Mouse (Mus musculus): ENCODE measurements around the gene Sun1.

Gene Sun1

DNA sequence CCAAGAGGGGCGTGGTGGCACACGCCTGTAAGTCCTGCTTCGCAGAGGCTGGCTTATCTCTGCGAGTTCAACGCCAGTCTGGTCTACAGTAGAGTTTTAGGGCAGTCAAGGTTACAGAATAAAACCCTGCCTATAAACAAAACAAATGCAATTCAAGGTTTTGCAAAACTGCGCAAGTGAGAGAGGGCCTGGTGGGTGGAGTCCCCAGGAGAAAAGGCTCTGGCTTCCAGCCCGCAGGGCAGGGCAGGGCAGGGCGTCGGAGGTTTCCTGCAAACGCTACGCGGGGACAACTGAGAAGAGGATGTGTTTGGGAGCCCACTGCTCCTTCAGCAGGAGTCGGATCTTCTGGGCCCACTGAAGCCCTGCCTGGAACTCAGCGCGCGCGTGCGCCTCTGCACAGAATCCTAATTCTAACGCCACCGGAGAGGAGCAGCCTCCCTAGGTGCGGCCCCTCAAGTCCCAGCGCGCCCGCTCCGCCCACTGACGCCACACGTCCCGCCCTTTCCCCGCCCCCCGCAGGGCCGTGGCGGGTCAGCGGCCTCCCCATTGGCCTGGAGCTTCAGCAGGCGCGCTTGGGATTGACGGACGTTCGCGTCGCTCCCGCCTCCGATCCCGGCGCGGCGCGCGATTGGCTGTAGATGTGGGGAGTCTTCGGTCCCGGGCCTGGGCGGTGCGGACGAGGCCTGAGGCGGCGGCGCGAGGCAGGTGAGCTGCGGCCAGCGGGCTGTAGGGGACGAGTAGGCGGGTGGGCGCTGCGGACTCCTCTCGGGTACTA lies at the start of gene Sun1:
Gene Sun1, plus strand, starts transcription at position 643 of the 775 bp plus-strand sequence.
- in situ Hi-C loops (cut with MboI, MseI), result no loop called here

DNA sequence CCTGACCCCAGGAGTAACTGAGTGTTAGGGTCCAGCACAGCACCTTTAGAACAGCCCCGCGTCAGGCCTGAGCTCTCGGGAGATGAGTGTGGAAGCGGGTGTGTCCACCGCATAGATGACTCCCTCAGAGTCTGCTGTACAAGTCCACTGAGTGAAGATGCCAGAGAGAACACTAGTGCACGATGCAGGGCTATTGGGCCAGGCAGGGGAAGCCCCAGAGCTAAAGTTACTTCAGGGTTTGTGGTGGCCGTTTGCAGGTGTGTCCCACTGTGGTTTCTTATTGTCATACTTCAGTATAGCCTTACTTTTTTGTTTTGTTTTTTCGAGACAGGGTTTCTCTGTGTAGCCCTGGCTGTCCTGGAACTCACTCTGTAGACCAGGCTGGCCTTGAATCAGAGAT lies 39.5 kb upstream of the Sun1 start:
- in situ Hi-C loops (cut with MboI, MseI), result no loop called here

DNA sequence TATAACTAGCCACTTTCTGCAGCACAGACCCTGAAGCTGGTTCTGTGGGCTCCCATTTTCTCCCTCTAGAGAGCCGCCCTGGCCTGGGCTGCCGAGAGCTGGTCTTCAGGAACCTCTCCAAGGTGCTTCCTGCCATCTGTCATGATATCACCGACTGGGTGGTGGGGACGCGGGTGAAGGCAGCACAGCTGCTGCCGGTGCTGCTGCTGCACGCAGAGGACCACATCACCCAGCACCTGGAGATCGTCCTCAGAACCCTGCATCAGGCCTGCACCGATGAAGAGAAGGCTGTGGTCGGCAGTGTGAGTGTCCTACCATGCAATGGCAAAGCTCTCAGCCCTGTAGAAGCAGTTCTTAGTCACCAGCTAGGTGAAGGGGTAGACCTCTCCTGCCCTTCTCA lies 38.8 kb upstream of the Sun1 start:
- in situ Hi-C loops (cut with MboI, MseI), result no loop called here

DNA sequence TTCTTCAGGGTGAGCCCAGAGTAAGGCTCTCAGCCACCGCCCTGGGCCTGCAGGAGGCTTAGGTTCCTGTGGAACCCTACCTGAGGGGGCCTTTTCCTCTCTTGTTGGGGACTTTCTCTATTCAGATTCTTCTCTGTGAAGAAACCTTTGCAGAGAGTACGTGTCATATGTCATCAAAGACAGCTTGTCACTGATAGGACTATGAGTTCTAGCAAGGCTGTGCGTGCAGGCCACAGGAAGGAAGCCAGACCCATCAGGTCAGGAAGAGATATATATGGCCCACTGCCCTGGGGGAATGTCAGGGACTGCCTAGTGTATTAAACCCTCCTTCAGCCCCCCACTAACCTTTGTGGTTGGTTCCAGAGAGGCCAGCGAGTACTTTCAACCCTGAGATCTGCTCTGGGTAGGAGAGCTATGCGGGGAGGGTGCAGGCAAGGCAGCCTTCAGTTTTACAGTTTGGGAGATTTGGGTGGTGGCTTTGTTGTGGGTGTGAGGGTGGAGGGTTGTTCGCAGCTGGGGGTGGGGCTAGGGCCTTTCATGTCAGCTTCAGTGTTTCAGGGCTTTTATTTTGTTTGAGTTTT lies 33.6 kb upstream of the Sun1 start:
- in situ Hi-C loops (cut with MboI, MseI), result no loop called here

DNA sequence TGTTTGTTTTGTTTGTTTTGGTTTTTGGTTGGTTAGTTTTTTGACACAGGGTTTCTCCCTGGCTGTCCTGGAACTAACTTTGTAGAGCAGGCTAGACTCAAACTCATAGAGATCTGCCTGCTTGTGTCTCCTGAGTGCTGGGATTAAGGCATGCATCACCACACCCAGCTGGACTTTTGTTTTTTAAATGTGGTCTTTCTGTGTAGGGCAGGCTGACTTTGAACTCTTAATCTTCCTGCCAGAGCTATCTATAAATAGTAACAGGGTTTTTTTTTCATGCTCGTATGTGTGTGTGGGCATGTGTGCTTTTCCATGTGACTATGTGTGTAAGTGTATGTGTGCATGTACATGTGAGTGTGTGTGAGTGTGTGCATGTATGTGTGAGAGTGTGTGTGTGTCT lies 32.9 kb upstream of the Sun1 start:
- in situ Hi-C loops (cut with MboI, MseI), result no loop called here

DNA sequence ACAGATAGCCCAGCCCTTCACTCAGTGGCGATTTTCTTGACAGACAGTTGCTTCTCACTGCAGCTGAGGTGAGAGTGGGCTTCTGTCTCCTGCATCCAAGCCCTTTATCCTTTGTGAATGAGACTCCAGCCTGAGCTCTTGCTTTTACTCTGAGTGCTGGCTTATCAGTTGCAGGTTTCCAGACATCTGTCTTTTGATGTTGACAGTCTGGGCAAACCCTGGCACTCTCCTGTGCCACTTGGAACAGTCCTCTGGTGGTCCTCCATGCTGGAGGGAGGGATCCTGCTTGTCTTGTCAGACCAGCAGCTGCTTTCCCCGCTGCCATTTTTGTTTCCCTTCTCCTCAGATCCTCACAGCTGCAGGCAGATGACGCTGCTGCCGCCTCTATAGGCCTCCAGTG lies 28.5 kb upstream of the Sun1 start:
- in situ Hi-C loops (cut with MboI, MseI), result no loop called here

DNA sequence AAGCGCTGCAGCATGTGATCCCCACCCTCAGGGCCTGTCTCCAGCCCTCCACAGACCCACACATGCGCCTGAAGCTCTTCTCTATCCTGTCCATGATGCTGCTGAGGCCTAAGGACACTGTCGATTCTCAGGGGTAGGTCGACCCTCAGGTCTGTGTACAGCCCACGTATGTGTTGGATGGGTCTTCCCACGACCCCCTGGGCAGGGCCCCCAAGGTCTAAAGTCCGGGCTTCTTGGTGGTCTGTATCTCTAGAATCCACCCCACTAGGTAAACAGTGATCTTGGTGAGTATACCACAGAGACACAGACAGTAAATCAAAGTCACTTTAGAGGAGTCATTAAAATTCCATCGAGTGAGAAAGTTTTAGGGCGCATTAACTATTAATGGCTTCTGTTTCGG lies 26.3 kb upstream of the Sun1 start:
- in situ Hi-C loops (cut with MboI, MseI), result no loop called here

DNA sequence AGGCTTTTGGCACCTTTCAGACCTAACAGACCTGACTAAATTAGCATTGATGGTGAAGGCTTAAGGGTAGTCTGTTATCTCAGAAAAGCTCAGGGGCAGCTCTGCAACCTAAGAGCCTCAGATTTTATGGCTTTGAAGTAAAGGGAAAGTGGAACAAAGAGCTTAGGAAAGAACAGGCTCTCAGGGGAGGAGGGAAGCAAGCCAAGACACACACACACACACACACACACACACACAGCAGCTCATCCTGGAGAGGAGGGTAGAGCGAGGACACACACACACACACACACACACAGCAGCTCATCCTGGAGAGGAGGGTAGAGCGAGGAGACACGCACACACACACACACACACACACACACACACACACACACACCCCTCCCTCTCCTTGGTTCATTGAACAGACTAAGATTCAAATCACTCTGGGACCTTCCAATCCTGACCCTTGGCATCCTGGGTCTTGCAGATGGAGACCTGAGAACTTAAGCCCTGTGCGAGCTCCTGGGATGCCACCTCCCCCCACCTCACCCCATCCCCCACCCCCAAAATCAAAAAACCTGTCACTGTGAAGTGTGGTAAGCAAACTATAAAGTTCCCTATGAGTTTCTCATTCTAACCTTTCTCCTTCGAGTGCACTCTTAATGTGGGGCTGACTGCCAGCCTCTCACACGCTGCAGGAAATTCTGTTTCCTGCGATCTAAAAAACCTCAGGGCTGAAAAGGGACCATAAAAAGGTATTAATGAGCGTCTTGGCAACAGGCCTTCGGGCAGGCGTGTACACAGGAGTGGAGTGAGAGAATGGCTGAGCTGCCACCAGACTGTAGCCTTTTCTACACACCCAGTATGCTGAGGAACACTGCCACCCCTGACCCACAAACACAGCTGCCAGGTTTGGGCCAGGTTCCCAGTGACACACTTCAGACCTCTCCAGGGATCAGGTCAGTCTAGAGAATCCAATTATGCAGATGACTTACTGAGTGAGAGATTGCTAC lies 25.6 kb upstream of the Sun1 start:
- in situ Hi-C loops (cut with MboI, MseI), result loop anchor here (5.0 kb wide), 3 partner anchors 38 to 328 kb away; no protein-coding TSS in a partner anchor

DNA sequence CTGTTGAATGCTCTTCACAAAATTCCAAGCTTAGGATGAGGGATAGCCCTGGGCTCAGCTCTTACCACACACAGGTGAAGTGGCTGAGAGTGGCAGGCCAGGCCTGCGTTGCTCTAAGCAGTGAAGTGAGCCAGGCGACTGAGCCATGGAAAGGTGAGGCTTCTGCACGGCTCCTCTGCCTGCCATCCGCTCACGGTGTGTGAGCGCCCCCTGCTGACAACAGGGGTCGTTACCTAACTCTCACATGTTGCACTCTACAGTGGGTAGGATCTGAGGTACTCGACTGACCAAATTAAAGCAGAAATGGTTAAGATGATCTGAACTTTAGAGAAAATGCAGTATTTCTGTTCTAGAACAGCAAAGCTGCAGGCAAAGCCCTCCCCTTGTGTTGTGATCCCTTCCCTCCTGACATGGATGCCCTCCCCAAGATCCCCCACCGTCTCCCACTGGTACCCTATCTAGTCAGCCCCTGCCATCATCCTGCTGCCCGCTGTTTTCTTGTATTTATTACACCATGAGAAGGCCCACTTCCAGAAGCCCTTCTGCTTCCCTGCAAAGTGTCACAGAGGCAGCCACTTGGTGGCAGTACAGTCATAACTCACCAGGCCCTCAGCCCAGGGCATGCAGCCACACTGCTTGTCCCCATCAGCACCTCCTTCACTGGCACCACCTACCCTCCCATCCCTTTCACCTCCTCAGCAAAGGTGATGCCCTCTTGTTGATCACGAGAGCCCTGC lies 21.4 kb upstream of the Sun1 start:
- in situ Hi-C loops (cut with MboI, MseI), result loop anchor here (5.0 kb wide), 3 partner anchors 42 to 332 kb away; no protein-coding TSS in a partner anchor

DNA sequence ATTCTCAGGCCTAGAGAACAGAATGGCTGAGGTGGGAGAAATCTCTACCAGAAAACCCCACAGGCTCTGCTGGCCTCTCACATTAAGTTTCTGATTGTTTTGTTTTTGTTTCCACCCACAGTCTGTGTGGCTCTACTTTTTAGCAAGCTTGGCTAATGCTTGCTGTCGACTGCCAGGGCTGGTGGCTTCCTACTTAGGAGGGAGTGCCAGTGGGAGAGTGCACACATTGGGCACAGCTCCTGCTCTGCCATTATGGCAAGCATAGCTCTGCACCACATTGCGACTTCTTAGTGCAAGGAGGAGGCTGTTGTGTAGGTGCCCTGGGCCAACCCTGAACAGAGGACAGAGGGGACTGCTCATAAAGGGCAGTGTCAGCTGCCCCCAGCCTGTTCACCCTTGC lies 17.3 kb upstream of the Sun1 start:
- in situ Hi-C loops (cut with MboI, MseI), result no loop called here

DNA sequence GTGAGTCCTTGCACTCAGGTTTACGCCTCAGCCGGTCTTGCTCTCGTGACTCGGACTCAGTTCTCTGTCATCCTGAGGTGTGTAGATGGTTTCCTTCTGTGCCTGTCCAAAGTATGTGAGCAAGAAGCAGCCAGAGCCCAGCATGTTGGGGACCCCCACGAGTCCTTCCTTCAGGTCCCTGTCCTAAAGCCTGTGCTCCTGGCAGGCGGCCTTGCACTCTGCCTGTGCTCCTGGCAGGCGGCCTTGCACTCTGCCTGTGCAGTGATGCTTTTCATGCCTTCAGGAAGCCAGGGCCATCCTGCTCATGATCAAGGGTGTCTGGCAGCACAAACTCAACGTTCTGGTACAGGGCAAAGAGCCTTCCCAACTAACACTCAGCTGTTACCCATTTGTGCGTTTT lies 16.8 kb upstream of the Sun1 start:
- in situ Hi-C loops (cut with MboI, MseI), result no loop called here

DNA sequence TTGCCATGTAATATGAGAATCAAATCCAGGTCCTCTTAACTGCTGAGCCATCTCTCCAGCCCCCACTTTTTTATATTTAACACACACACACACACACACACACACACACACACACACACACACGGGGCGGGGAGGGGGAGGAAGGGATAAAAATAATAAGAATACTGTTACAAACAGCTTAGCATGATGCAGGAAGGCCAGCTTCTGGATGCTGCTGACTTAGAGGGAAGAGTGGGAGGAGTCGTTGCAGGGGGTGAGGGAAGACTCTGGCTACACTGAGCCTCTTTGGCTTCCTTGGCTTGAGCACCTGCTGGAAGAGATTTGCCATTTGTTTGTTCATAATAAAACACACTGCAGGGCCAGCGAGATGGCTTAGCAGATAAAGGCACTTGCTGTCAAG lies 15.5 kb upstream of the Sun1 start:
- in situ Hi-C loops (cut with MboI, MseI), result no loop called here

DNA sequence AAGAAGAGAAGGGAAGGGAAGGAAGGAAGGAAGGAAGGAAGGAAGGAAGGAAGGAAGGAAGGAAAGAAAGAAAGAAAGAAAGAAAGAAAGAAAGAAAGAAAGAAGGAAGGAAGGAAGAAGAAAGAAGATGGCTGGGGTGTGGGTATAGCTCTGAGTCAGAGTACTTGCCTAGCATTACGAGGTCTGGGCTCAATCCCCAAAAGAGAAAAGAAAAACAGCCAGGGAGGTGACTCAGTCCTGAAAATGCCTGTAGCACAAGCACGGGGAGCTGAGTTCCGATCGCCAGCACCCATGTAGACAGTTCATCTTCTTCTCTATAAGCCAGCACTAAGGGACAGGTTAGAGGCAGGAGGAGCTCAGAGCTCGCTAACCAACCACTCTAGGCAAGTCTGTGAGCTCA lies 10.7 kb upstream of the Sun1 start:
- in situ Hi-C loops (cut with MboI, MseI), result no loop called here

DNA sequence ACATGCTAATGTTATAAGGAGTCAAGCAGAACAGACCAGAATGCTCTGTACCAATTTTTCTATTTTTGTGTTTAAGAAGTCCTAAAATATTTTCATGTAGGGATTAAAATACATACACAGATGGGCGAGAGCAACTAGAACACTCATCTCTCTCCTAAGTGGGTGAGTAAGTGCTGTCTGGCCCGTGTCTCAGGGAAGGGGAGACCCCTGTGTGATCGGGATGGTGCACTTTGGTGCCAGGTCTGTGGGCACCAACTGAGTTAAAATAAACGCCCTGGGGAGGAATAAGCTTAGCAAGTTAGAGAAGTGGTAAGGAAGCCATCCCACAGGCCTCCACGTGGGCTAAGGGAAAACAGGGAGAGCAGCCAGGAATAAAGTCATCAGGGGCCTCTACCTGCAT lies 9.5 kb upstream of the Sun1 start:
- in situ Hi-C loops (cut with MboI, MseI), result no loop called here

DNA sequence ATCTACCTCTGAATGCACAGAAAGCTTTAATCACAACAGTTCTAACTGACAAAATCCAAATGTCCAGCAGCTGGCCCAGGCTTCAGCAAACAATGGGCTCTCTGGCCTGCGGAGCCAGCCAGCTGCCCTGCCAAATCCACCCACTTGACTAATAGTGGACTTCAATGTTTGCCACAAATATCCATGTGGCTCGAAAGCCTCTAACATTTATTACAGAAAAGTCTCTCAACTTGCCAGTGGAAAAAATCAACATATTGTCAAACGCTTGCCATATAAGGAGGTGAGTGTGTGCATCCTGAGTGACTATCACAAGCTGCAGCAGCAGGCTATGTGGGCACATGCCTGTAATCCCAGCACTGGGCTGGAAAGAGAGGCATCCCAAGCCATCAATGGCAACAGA lies 1.7 kb upstream of the Sun1 start:
- in situ Hi-C loops (cut with MboI, MseI), result no loop called here

DNA sequence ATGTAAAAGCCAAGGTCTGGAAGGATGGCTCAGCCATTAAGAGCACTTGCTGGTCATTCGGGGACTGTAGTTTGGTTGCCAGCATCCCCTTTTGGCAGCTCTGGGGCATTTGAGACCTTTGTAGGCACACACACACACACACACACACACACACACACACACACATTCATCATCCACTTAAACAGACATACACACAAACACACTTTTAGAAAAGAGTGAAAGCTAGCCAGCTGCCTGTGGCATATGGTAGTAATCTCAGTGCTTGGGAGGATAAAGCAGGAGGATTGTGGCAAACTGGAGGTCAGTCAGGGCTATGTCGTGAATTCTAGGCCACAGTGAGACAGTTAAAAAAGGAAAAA lies 822 bp upstream of the Sun1 start:
- in situ Hi-C loops (cut with MboI, MseI), result no loop called here

DNA sequence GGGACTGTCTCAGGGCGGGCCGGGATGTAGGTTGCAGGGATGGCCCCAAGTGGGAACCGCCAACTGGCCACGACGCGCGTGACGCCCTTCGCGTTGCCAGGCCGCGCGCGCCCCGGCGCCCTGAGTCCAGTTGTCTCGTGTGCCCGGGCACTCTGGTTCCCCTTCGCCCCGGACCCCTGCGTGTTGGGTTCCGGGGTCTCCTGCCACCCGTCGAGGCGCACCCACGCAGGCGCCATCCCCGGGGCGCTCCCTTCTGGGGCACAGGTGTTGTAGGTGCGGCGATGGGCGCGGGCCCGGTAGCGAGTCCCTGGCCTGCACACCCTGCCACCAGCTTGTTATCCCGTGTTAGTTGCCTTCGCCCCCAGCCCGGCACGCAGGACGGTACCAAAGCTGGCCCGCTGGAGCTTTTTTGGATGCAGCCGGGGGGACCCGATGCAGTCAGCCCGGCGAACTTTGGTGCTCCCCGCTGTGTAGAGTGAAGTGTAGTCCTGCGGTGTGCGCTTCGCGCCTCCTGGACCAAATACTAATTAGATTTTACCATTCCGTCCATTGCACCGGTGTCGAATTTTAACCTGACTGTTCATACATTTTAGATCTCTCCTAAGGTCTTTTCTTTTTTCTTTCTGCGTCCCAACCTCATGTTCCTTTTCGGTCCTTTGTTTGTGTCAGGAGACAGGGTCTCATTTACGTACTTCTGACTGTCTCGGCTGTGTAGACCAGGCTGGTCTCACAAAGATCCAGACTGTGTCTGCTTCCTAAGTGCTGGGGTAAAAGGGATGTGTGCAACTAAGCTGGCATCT lies 533 bp downstream of the Sun1 start:
- in situ Hi-C loops (cut with MboI, MseI), result no loop called here

DNA sequence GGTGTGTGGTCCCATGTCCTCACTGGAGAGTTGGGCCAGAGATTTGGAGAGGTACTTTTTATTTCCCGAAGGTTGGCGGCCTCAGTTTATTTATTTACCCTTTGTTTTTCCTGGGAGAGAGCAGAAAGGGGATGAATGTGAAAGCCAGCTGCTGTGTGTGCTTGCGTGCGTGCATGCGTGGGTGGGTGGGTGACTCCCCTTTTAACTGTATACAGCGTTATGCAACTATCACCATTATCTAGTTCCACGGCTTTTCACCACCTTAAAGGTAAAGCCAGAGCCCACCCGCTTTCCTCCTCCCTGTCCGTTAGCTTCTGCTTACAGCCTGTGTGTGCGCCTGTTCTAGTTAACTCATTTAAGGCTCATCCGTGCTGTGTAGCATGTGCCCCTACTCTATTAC lies 1.7 kb downstream of the Sun1 start:
- in situ Hi-C loops (cut with MboI, MseI), result no loop called here

DNA sequence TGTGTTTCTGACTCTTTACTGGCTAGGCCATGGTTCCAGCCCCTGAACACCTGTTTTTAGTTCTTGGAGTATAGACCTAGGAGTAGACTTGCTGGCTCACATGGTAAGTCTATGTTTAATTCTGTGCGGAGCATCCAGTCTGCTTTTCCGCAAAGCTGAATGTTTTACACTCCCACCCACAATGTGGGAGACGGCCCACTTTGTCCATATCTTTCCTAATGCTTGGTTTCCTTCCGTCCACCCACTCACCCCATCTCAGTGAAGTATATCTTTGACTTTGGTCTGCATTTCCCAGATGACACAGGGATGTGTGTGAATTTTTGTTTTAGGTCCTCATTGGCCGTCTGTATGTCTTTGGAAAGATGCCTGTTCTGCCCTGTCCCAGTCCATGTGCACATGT lies 2.9 kb downstream of the Sun1 start:
- in situ Hi-C loops (cut with MboI, MseI), result no loop called here

DNA sequence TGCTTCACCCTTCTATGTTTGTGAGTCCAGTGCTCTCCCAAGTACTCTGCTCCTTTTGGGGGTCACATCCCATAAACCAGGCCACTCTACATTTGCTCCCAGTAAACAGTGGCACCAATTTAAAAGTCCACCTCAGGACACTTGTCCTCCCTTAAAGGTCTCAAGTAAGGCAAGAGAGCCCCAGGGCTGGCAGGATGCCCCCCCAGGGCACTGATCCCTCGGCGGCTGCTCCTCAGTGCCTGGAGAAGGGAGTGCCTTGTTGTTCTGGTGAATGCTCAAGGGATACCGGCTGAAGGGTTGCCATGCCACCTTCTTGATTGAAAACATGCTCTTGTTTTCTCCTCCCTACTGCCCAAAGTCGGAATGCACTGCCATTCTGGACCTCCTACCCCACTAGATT lies 5.6 kb downstream of the Sun1 start:
- in situ Hi-C loops (cut with MboI, MseI), result loop anchor here (5.0 kb wide), 1 partner anchor 41 kb away; no protein-coding TSS in a partner anchor

DNA sequence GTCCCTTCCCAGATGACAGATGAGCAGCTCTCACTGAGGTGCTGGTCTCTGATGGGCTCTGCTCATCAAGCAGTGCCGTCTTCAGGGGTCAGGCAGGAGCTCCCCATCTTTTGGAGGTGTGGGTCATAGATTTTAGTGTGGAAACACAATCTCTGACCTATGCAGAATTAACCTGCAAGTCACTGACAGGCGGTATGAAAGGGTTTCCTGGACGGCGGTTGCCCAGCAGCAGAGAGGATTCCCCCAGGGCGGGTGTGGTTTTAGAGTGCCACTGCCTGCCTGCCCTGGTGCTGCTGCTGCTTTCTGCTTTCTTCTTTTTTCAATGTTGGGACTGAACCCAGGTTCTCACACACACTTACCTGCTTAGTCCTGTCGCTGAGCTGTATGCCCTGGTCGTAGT lies 6.1 kb downstream of the Sun1 start:
- in situ Hi-C loops (cut with MboI, MseI), result loop anchor here (5.0 kb wide), 1 partner anchor 41 kb away; no protein-coding TSS in a partner anchor

Data from regulatory T cell (primary cell).